Mouse (Mus musculus) c-Kit-positive CD71-positive TER-119-negative erythroid progenitor cells, embryonic 14.5 days (primary cell): Measurements from ENCODE around the gene Ivd.

ENCODE experiments used
- DNase-seq: peaks from one replicate; pipeline ENCODE4 v3.0.0-alpha.2; 2013; ENCODE audit warnings: low read depth

Gene Ivd

GRCm38 (mm10) chr2:118861454-118862339 lies at the start of gene Ivd:
Ivd (plus strand) TSS chr2:118861954.
- DNase-seq = peak; percentile 93

GRCm38 (mm10) chr2:118812724-118813123 lies 49.0 kb upstream of the Ivd start:
- no peak for DNase-seq

GRCm38 (mm10) chr2:118813981-118814836 lies 47.5 kb upstream of the Ivd start, which contains the start of gene Knstrn:
Knstrn (plus strand) TSS chr2:118814003.
- DNase-seq = peak; percentile 89

DNA sequence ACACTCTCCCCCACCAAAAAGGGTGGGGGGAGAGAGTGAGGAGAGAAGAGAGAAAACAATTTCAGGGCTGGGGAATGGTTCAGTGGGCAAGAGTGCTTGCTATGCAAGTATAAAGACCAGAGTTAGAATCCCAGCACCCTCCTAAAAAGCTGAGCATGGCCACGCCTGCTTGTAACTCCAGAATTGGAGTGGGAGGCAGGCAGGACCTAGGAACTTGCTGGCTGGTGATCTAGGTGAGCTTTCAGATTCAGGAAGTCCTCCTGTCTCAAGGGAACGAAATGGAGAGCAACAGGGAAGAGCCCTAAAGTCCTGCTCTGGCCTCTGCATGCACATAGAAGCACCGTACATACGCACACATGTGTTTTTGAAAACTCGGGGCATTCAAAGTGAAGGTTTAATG lies 39.0 kb upstream of the Ivd start:
- no peak for DNase-seq

- no peak for DNase-seq
Measured at GRCm38 (mm10) chr2:118824396-118824795, 37.4 kb upstream of the Ivd start.

- DNase-seq = no peak
Measured at GRCm38 (mm10) chr2:118829096-118829495, 32.7 kb upstream of the Ivd start.

- no peak for DNase-seq
Measured at GRCm38 (mm10) chr2:118834061-118834460, 27.7 kb upstream of the Ivd start.

DNA sequence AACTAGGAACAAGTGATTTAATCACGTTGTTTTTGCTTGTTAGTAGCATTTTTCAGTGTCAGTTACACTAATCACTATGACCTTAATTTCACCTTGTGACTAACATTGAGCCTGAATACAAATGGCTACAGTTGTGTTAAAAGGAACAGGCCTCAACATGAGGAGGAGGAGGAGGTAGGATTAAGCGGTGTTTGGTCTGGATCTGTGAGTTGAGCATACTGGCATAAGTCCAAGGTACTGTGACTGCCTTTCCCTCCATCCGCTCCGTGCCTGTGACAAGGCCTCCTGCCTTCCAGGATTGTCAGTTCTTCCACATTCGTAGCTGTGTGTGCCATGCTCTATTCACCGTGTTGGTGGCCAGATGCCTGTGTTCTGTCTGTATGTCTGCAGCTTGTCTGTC lies 26.6 kb upstream of the Ivd start:
- no peak for DNase-seq

GRCm38 (mm10) chr2:118838330-118838729 lies 23.4 kb upstream of the Ivd start:
- DNase-seq = no peak

- DNase-seq = no peak
Measured at GRCm38 (mm10) chr2:118841186-118841585, 20.6 kb upstream of the Ivd start.

- DNase-seq = no peak
Measured at GRCm38 (mm10) chr2:118841774-118842173, 20.0 kb upstream of the Ivd start.

DNA sequence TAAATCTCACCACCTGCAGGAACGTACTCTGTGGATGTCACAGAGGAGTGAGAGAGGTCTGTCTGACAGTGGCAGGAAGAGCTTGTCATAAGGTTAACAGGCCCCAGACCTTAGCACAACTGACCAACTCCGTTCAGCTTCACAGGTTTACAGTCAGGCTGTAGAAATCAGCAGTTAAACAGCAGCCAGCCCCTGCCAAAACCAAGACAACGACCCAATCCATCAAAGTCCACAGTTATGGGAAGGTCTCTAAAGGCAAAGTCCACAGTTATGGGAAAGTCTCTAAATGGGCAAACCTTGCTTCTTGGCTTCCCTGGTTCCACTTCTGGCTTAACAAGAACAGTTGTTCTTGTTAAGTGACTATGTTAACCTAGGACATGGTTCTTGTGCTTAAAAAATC lies 17.3 kb upstream of the Ivd start:
- DNase-seq = no peak

DNA sequence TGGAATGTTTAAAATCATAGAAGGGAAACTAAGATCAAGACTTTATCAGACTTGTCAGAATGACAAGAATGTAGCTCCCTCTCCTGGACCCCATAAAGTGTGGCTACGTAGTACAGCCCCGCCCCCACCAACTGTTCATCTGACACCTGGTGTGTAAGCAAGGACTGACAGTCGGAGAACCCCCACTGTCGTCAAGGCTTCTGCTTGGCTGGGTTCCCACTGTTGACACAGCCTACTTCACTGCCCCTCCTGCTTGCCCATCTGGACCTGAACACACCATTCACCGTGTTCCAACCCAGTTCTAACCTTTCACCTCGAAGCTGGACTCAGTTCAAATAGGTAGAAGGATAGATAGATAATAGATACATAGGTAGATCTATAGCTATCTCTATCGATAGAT lies 15.5 kb upstream of the Ivd start:
- DNase-seq = no peak

DNA sequence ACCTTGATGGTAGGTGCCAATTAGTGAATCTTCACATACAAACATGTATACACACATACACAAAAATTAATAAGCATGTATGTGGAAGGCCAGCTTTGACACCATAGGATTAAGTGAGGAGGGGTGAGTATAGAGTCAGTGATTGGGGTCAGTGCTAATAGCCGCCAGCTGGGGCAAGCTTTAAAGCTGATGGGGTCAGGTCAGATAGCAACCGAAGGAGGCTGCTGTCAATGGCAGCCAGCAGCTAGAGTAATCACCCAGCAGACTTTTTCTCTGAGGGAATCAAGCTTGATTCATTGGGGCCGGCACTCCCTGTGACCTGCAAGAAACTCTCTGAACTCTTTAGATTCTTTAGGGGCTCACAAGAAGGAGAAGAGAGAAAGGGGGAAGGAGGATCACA lies 10.0 kb upstream of the Ivd start:
- no peak for DNase-seq

DNA sequence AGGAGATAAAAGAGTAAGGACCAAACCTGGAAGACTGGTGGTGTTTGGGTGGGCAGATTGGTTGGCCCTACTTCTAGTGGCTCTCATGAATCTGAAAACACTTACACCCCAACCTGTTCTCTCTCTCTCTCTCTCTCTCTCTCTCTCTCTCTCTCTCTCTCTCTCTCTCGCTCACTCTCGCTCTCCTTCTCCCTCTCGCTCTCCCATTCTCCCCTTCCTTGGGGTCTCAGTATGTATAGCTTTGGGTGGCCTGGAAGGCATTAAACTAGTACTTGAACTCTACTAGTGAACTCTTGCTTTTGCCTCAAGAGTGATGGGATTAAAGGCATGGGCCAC lies 554 bp downstream of the Ivd start:
- DNase-seq = no peak

GRCm38 (mm10) chr2:118870601-118871000 lies 8.8 kb downstream of the Ivd start:
- no peak for DNase-seq

GRCm38 (mm10) chr2:118871032-118871431 lies 9.3 kb downstream of the Ivd start:
- no peak for DNase-seq

DNA sequence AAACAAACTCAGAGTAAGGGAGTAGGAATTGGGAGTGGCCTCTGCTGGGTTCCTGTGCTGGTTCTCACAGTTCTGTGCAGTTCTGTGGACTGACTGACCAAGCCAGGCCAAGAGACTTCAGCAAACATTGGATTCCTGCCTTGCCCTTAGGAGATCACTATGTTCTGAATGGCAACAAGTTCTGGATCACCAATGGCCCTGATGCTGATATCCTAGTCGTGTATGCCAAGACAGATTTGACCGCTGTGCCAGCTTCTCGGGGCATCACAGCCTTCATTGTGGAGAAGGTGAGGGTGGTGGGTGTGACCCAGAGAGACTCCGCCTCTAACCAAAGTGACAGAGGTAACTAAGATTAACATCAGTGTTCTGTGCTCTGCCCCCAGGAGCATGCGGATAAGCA lies 11.3 kb downstream of the Ivd start:
- no peak for DNase-seq

GRCm38 (mm10) chr2:118873890-118874430 lies 12.2 kb downstream of the Ivd start:
- no peak for DNase-seq

DNA sequence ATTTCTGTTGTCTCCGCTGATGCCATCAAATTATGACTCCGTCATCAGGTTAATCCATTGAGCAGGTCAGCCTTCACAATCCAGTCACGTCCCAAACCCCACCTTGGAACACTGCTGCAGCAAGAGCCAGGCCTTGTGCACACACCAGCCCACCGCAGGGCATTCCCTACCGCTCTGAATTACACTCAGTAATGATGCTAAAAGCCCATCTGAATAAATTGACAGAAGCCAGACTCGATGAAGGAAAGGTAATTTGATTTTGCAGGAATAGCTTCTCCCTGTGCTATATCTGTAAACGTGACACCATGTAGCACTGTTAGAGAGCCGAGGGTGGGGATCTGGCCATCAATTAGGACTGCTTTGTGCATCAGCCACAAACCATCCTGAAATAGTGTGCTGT lies 13.6 kb downstream of the Ivd start:
- DNase-seq = no peak

- no peak for DNase-seq
Measured at GRCm38 (mm10) chr2:118876453-118876852, 14.7 kb downstream of the Ivd start.

DNA sequence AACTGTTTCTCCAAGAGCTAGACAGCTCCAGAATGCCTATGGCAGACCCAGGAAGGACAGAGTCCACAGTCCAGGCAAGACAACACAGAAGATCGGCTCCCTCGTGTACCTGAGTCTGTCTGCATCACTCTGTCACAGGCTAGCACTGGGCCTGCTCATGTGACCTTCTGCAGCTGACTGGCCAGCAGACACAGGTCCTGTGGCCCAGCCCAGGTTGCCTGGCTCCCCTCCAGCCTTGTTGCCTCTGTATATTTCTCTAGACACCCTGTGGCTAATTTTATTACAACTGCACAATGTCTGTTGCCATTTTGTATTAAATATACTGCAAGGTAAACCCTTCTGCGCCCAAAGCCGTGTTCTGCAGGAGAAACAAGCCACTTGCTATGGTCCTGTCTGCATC lies 19.3 kb downstream of the Ivd start:
- DNase-seq = no peak

DNA sequence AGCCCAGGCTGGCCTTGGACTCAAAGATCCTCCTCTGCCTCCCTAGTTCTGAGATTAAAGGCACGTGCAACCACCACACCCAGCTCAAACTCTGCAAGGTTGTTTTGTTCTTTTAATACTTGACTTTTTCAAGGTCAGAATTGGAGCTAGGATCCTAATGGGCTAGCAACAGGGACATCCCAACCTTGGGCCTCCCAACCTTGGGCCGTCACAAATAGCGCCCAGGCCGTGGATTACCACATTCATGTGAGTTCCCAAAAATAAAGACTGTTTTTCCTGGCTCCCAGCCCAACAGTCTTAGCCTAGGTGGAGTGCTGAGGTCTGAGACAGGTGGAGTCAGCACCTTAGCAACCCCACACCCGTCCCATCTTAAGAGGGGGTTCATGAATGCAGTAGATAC lies 20.2 kb downstream of the Ivd start:
- no peak for DNase-seq
